Mouse (Mus musculus): ENCODE results near the gene Hist1h4f. TPM values are rescaled to one million over a fixed set of nuclear protein-coding genes. Genes with fewer than 3 reads are reported as not detected.

Hist1h4f gene
- polyA plus RNA-seq (2012; rRNA removed), result 11.2 and 13.2 TPM in 2 replicates

GRCm38 (mm10) chr13:23551146-23551834 is at the start of gene Hist1h4f:
TSS of gene Hist1h4f (minus strand) at chr13:23551648.

DNA sequence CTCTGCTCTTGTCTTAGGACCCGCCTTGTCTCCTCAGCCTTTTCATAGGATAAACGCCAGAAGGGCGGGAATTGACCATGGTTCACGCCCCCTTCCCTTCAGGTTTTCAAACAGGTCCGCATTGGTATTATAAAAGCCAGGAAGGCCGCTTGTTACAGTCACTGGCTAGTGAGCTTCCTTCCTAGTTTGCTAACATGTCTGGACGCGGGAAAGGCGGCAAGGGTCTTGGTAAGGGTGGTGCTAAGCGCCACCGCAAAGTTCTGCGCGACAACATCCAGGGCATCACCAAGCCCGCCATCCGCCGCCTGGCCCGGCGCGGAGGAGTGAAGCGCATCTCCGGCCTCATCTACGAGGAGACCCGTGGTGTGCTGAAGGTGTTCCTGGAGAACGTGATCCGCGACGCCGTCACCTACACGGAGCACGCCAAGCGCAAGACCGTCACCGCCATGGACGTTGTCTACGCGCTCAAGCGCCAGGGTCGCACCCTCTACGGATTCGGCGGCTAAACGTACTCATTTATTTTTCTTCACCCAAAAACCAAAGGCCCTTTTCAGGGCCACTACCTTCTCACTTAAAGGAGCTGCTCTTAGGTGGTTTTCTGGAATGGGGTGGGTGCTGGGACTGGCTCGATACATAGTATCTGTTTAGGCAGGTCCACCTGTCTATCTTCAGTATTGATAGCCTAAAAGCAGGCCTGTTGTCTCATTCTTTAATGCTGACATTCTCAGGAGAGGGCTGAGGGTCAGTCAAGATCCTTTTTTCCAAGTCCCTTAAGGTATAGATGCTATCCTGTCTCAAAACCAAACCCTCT is 30.2 kb upstream of the Hist1h4f start, which contains the start of gene Hist1h4d:
Gene Hist1h4d (plus strand): TSS at position 191 of the 811 bp plus-strand sequence.

DNA sequence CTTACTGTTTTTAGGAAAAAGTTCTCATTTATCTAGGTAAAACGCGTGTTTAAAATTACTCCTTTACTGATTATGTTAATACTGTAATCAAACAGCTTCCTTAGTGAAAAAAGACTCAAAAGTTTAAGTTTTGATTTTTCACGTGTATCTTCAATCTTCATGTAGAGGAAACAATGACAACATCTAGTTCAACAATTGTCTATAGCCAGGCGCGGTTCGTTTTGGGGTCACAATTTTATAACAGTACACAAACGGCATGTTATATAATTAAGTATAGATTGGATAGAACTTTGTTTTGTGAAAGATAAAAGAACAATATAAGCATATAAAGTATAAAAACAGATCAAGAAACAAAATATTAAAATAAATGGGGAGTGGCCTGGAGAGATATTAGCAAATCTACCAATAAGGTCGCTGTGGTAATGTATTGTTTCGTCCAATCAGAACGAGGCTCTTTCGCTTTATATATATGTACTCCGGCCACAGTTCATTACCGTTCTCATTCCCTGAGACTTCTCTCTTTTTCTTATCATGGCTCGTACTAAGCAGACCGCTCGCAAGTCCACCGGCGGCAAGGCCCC is 23.9 kb upstream of the Hist1h4f start, which contains the start of gene Hist1h3d:
Gene Hist1h3d (plus strand): TSS at position 493 of the 581 bp plus-strand sequence.

DNA sequence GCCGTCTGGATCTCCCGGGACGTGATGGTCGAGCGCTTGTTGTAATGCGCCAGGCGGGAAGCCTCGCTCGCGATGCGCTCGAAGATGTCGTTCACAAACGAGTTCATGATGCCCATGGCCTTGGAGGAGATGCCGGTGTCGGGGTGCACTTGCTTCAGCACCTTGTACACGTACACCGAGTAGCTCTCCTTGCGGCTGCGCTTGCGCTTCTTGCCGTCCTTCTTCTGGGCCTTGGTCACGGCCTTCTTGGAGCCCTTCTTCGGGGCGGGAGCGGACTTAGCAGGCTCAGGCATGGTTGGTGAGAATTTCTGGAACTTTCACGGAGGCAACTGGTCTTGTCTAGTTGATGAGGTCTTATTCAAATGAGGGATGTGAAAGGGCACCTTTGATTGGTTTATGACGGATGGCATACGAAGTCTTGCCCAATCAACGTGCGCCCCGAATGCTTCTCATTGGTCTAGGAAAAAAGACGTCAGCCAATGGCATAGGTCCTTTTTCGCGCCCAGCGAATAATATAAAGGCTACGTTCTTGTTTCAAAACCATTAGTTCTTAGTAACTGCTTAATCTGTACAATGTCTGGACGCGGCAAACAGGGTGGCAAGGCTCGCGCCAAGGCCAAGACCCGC is 22.6 kb upstream of the Hist1h4f start, which contains the start of the genes Hist1h2bf and Hist1h2ad:
Gene Hist1h2bf (minus strand): TSS at position 299 of the 627 bp plus-strand sequence.
Gene Hist1h2ad (plus strand): TSS at position 484 of the 627 bp plus-strand sequence.

GRCm38 (mm10) chr13:23571022-23571503 is 19.6 kb upstream of the Hist1h4f start, which contains the start of the genes Hist1h2ae and Hist1h2bg:
TSS of gene Hist1h2ae (minus strand) at chr13:23571220.
TSS of gene Hist1h2bg (plus strand) at chr13:23571396.

GRCm38 (mm10) chr13:23561883-23562659 is 10.6 kb upstream of the Hist1h4f start, which contains the start of gene Hist1h3e:
TSS of gene Hist1h3e (minus strand) at chr13:23562369.

DNA sequence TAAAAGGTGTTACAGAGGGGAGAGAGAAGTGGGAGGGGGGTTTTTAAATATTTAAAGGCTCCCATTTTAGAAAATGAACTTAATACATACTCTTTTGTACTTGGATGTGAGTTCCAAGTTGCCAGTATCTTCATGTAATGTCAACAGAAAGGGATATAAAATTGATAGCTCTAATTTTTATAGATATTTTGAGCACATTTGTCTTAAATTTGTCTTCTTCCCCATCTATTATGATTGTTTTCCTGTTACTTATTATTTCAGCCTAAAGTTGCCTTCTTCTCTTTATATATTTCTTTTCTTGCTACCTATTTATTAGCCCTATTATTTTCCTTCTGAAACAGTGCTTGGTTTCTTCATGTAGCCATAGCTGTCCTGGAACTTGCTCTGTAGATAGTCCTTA is 1.5 kb upstream of the Hist1h4f start, which contains the start of gene Hist1h1d:
Gene Hist1h1d (plus strand): TSS at position 301 of the 400 bp plus-strand sequence.

GRCm38 (mm10) chr13:23543965-23544786 is 7.3 kb downstream of the Hist1h4f start, which contains the start of gene Hist1h3f:
TSS of gene Hist1h3f (plus strand) at chr13:23544052.

DNA sequence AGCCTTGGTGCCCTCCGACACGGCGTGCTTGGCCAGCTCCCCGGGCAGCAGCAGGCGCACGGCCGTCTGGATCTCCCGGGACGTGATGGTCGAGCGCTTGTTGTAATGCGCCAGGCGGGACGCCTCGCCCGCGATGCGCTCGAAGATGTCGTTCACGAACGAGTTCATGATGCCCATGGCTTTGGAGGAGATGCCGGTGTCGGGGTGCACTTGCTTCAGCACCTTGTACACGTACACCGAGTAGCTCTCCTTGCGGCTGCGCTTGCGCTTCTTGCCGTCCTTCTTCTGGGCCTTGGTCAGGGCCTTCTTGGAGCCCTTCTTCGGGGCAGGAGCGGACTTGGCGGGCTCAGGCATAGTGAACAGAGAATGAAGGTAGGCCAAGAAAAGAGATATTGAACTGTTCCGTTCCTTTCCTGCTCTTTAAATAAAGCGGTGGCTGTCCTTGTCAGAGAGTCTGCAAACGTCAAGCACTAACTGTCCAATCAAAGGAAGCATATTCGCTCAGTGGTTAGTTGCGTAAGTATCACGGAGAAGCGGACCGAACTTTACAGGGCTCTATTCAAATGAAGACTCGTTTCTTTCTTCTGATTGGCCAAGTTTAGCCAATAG is 8.3 kb downstream of the Hist1h4f start, which contains the start of gene Hist1h2bh:
Gene Hist1h2bh (minus strand): TSS at position 394 of the 609 bp plus-strand sequence.

GRCm38 (mm10) chr13:23535137-23536075 is 16.0 kb downstream of the Hist1h4f start, which contains the start of gene Hist1h3g:
TSS of gene Hist1h3g (plus strand) at chr13:23535422.

GRCm38 (mm10) chr13:23533560-23534367 is 17.7 kb downstream of the Hist1h4f start, which contains the start of gene Hist1h2af:
TSS of gene Hist1h2af (plus strand) at chr13:23533906.

GRCm38 (mm10) chr13:23530901-23531875 is 20.3 kb downstream of the Hist1h4f start, which contains the start of gene Hist1h4h:
TSS of gene Hist1h4h (plus strand) at chr13:23531050.

Data from ovary, adult 2 months (tissue).